Mouse (Mus musculus): Measurements from ENCODE around the gene Ccser2. TPM values are rescaled to one million over a fixed set of nuclear protein-coding genes. Genes with fewer than 3 reads are reported as not detected.

Gene Ccser2
- polyA plus RNA-seq, 1 experiment, result 57.0 TPM

GRCm38 (mm10) chr14:36885117-36885516 lies 83.5 kb downstream of the Ccser2 start:
- no peak for DNase-seq (ENCODE audit: extremely low spot score in 1 of 2, low spot score in 1 of 2)

GRCm38 (mm10) chr14:36883576-36883975 lies 85.0 kb downstream of the Ccser2 start:
- DNase-seq (ENCODE audit: extremely low spot score in 1 of 2, low spot score in 1 of 2), result no peak

- no peak for DNase-seq (ENCODE audit: extremely low spot score in 1 of 2, low spot score in 1 of 2)
Measured at GRCm38 (mm10) chr14:36870257-36870656, 98.3 kb downstream of the Ccser2 start.

GRCm38 (mm10) chr14:36868769-36869362 lies 99.7 kb downstream of the Ccser2 start:
- DNase-seq (ENCODE audit: extremely low spot score in 1 of 2, low spot score in 1 of 2), result no peak

- peak; percentile 32 to 91 for DNase-seq (ENCODE audit: extremely low spot score in 1 of 2, low spot score in 1 of 2)
Measured at GRCm38 (mm10) chr14:36866966-36867700, 101.4 kb downstream of the Ccser2 start.

- peak; percentile 32 to 94 for DNase-seq (ENCODE audit: extremely low spot score in 1 of 2, low spot score in 1 of 2)
Measured at GRCm38 (mm10) chr14:36863877-36864489, 104.6 kb downstream of the Ccser2 start.

- peak in 1 of 2 experiments; percentile 68 for DNase-seq (ENCODE audit: extremely low spot score in 1 of 2, low spot score in 1 of 2)
Measured at GRCm38 (mm10) chr14:36862387-36862786, 106.2 kb downstream of the Ccser2 start.

GRCm38 (mm10) chr14:36858932-36859331 lies 109.6 kb downstream of the Ccser2 start:
- no peak for DNase-seq (ENCODE audit: extremely low spot score in 1 of 2, low spot score in 1 of 2)

GRCm38 (mm10) chr14:36852972-36853371 lies 115.6 kb downstream of the Ccser2 start:
- no peak for DNase-seq (ENCODE audit: extremely low spot score in 1 of 2, low spot score in 1 of 2)

- no peak for DNase-seq (ENCODE audit: extremely low spot score in 1 of 2, low spot score in 1 of 2)
Measured at GRCm38 (mm10) chr14:36848860-36849259, 119.7 kb downstream of the Ccser2 start.

Other genes starting within 250 kb of the Ccser2 start
- 0.02 and 0.36 TPM in 2 replicates for gene Rgr, start 80.2 kb upstream of the Ccser2 start, polyA plus RNA-seq (2012; rRNA removed)
- gene Lrit1, start 86.1 kb upstream of the Ccser2 start, polyA plus RNA-seq (2012; rRNA removed), result not detected in 2 replicates
- not detected in 2 replicates for gene Lrit2, start 99.2 kb upstream of the Ccser2 start, polyA plus RNA-seq (2012; rRNA removed)
- gene Cdhr1, start 129.6 kb upstream of the Ccser2 start, polyA plus RNA-seq (2012; rRNA removed), result 112 and 126 TPM in 2 replicates
- 2.9 and 4.0 TPM in 2 replicates for gene 2610528A11Rik, start 145.2 kb upstream of the Ccser2 start, polyA plus RNA-seq (2012; rRNA removed)
- gene Ghitm, start 166.5 kb upstream of the Ccser2 start, polyA plus RNA-seq (2012; rRNA removed), result 306 and 313 TPM in 2 replicates